Mouse (Mus musculus) megakaryocyte progenitor cell, adult 5-6 weeks (primary cell): Measurements from ENCODE around the gene Pax7. TPM values are rescaled to one million over a fixed set of nuclear protein-coding genes. Genes with fewer than 3 reads are reported as not detected.

Source experiments
- ATAC-seq: replicated peaks from 2 replicates; pipeline ENCODE4 v1.8.0; 2016; ENCODE audit warnings: mild to moderate bottlenecking, moderate TSS enrichment, inconsistent platforms; ENCODE audit not compliant: poor library complexity
- total RNA-seq, 2 experiments: library from RNA; stranded (forward) in 1 of 2; stranded (reverse) in 1 of 2; fragments of 157-497, 149-512 nt in 1 of 2; fragments of 200-1000 nt in 1 of 2; gene quantifications; 2 replicates each; pipeline versions ENCODE4 v1.2.3 to v1.2.4; 2015 to 2017

Gene Pax7
- total RNA-seq, 2 experiments from 2014 or later, result not detected

GRCm38 (mm10) chr4:139697755-139698154 is 135.6 kb downstream of the Pax7 start:
- no peak for ATAC-seq

GRCm38 (mm10) chr4:139693315-139693714 is 140.0 kb downstream of the Pax7 start:
- no peak for ATAC-seq

GRCm38 (mm10) chr4:139689627-139690269 is 143.6 kb downstream of the Pax7 start:
- 0 out of 2 replicates have a peak, but pooled peaks have one; percentile 31 for ATAC-seq

- ATAC-seq, result no peak
Measured at GRCm38 (mm10) chr4:139688058-139688457, 145.3 kb downstream of the Pax7 start.

Other genes with a start within 250 kb of the Pax7 start
- not detected in 2 replicates for gene Gm21969, start 230.3 kb downstream of the Pax7 start, total RNA-seq (2015)
- not detected in 2 replicates for gene Gm21969, start 230.3 kb downstream of the Pax7 start, total RNA-seq (2017)
- 11.1 and 14.7 TPM in 2 replicates for gene Aldh4a1, start 210.7 kb downstream of the Pax7 start, total RNA-seq (2015)
- gene Aldh4a1, start 210.7 kb downstream of the Pax7 start, total RNA-seq (2017), result 20.0 and 22.3 TPM in 2 replicates
- not detected in 2 replicates for gene Tas1r2, start 180.0 kb downstream of the Pax7 start, total RNA-seq (2015)
- not detected in 2 replicates for gene Tas1r2, start 180.0 kb downstream of the Pax7 start, total RNA-seq (2017)
- gene Klhdc7a, start 134.5 kb upstream of the Pax7 start, total RNA-seq (2015), result not detected in 2 replicates
- not detected in 2 replicates for gene Klhdc7a, start 134.5 kb upstream of the Pax7 start, total RNA-seq (2017)